Mouse (Mus musculus) urinary bladder, postnatal 14 days (tissue): ENCODE data around the gene Bysl.
"Not testable (repeated sequence)": the region's sequence is repeated elsewhere in the genome, so short reads cannot be mapped to it uniquely, and the experiment has no call there.

Source experiments
- DNase-seq: peaks from one replicate; pipeline ENCODE4 v3.0.0; 2021; ENCODE audit warnings: low spot score

Bysl gene

DNA sequence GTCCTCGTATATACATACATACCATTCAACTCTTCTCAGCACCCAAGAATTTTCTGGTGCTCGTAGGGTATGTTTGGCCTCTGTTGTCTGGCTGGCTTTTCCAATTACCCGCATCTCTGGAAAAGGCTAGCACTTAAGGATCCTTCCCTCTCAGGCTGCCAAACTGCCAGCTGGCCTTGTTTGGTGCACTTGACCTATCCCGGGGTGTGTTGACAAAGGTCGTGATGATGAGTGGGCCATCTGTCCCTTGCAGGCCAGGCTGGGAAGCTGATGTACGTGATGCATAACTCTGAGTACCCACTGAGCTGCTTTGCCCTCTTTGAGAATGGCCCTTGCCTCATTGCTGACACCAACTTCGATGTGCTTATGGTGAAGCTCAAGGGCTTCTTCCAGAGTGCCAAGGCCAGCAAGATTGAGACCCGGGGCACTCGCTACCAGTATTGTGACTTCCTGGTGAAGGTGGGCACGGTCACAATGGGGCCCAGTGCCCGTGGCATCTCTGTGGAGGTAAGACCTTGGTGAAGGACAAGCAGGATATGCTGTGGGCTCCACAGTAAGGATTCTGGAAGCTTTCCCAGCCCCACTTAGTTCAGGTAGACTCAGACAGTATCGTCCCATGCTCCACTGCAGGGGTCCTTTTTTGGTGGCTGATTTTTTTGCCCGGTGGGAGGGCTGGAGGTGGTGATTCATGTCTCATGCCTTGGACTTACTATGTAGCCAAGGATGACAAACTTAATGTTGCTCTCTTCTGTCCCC, 7.4 kb upstream of the Bysl start:
- no peak for DNase-seq

- DNase-seq: no peak
Observed at GRCm38 (mm10) chr17:47617605-47618307, 6.5 kb upstream of the Bysl start.

DNA sequence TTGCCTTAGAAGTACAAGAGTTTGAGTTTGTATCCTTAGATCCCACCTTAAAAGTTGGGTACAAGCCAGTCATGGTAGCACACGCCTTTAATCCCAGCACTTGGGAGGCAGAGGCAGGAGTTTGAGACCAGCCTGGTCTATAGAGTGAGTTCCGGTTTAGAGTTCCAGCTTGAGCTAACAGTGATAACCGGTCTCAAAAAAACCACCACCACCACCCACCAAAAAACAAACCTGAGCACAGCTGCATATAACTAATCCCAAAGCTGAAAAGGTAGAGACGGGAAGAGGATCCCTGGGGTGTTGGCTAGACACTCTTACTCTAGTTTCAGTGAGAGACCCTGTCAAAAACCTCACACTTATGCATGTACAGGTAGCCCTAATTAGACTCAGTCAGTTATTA, 5.4 kb upstream of the Bysl start:
- DNase-seq: no peak

GRCm38 (mm10) chr17:47616119-47616518, 4.8 kb upstream of the Bysl start:
- DNase-seq: no peak

DNA sequence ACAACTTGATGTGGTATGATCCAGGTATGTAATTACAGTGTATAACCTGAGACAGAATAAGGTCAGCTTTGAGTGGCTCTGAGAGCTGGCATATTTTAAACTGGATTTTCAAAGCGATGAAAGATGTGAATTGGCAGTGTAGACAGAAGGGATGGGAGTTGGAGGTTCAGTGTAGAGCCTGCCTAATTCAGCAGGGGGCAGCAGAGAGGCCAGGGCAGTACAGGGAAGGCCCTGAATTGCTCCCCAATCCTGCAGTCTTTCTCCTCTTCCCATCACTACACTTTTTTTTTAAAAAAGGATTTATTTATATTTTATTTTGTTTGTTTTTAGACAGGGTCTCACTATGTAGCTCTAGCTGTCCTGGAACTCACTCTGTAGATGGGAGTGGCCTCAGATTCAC, 2.7 kb upstream of the Bysl start:
- DNase-seq: peak; percentile 56

- no peak for DNase-seq
Observed at GRCm38 (mm10) chr17:47611661-47611982, 330 bp upstream of the Bysl start.

DNA sequence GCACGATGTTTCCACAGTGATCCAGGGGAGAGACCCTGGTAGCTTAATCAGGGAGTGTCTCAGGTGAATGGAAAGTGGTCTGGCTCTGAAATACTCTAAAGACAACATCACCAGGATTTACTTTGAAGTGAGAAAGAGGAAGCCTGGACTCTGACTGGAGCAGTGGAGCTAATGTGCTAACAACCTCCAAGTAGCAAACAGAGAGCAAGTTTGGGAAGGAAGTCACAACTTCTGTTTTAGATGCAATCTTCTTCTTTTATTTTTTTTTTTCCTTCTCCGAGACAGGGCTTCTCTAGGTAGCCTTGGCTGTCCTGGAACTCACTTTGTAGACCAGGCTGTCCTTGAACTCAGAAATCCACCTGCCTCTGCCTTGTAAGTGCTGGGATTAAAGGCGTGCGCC, 2.1 kb downstream of the Bysl start:
- DNase-seq: no peak

DNA sequence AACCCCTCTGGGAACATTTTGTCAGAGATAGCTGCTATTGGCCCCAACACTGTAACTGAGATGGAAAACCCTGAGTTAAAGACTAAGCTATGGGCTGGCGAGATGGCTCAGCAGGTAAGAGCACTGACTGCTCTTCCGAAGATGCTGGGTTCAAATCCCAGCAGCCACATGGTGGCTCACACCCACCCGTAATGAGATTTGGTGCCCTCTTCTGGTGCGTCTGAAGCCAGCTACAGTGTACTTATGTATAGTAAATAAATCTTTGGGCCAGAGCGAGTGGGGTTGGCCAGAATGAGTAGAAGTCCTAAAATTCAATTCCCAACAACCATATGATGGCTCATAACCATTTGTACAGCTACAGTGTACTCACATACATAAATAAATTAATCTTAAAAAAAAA, 5.1 kb downstream of the Bysl start:
- DNase-seq: no peak

DNA sequence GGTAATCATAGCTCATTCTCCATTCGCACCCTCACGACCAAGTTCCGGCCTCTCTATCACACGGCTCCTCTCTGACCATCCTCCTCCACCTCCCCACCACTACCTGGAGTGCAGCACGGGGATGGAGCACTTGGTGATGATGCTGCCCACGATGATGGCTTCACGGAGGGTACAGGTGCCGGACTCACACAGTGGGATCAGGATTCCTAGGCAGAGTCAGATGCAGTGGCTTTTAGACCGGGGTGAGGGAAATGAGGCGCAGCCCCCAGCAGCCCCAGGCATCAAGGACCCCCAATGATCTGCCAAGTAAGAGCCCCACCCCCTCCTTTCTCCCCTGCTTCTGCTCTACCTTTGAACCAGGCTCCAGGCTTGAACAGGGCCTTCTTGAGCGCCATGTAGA, 9.0 kb downstream of the Bysl start:
- no peak for DNase-seq

GRCm38 (mm10) chr17:47601389-47601755, 9.9 kb downstream of the Bysl start:
- DNase-seq: no peak

- DNase-seq: no peak
Observed at GRCm38 (mm10) chr17:47600601-47601388, 10.5 kb downstream of the Bysl start.

DNA sequence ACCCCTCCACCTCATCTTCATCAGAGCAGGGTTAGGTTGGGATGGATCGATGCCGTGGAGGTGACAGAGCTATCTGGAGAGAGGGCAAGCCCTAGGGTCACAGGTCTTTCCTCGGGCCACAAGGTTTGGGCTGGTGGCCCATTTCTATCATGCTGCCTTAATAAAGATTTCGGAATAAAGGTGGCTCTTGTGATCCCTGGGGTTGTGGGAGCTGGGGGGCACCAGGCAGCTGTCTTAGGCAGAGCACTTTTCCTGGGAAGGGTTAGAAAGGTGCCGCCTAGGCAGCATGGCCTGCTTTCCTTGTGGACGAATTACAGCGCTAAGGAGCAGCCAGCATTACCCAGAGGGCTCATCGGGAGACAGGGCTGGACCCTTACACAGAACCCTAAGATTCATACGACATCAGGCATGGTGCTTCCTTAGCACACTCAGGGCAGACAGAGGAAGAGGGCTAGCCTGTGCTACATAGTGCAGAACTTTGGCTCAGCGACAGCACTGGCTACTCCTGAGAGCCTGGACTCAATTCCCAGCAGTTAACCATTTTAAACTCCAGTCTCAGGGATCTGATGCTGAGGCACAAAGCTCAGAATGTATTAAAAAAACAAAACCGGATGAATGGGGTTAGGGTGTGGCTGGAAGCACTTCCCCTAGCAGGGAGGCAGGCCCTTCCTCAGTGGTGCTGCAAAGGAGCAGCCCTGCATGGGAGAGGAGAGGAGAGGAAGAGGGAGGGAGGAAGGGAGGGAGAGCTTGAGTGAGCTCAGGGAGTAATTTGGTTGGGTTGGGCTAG, 11.6 kb downstream of the Bysl start:
- DNase-seq: no peak

- not testable (repeated sequence) for DNase-seq
Observed at GRCm38 (mm10) chr17:47598580-47599304, 12.6 kb downstream of the Bysl start.

DNA sequence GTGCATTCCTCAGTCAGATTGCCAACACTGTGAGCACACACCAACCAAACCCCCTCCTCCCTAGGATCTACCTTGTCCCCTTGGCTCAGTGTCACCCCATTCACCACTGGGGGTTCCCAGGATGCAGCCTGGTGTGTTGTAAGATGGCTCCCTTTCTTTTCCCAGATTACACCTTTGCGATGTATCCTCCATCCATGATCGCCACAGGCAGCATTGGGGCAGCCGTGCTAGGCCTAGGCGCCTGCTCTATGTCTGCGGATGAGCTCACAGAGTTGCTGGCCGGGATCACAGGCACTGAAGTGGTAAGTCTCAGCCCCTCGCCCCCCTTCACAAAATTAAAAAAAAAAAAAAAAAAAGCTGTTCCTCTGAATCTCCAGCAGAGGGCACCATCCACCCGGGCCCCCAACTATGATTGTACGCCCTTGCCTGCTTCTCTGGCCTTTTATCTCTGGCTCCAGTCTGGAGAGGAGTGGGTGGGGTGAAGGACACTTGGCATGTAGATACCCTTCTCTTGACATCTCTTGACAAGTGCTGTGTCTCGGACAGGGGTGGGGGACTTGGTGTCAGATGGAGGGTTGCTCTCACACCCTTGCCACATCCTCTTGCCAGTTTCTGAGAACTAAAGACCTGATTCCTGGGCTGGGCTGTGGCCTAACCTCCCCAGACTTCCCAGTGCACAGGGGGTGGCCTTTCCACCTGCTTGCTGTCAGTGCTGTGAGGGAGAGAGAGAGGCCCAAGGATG, 13.3 kb downstream of the Bysl start:
- no peak for DNase-seq

DNA sequence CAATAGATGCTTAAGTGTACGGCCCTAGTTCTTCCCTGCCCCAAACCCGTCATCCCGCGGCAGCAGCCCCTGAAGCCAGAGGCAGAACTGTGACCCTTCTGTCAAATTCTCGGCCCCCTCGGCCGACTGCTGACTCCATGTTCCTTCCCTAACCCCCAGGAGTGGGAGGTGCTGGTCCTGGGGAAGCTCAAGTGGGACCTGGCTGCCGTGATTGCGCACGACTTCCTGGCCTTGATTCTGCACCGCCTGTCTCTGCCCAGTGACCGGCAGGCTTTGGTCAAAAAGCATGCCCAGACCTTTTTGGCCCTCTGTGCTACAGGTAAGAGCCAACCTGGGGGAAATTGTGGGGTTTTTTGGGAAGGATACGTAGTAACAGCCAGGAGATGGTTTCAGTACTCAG, 14.0 kb downstream of the Bysl start:
- no peak for DNase-seq

DNA sequence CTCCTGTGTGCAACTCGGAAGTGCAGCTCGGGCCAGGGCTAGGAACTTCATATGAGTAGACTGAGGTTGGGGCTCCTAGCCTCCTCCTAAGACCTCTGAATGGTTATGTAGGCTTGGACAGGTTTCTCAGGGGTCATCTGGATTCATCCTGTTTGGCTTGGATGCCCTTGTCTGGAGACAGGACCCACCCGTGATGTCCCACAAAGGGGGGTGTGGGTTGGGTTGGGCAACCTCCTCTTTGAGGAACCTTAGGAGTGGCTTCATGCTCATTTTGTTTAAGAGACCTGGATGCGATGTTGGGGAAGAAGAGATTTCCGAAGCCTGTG, 14.5 kb downstream of the Bysl start:
- no peak for DNase-seq

- DNase-seq: no peak
Observed at GRCm38 (mm10) chr17:47596162-47596838, 15.0 kb downstream of the Bysl start.

DNA sequence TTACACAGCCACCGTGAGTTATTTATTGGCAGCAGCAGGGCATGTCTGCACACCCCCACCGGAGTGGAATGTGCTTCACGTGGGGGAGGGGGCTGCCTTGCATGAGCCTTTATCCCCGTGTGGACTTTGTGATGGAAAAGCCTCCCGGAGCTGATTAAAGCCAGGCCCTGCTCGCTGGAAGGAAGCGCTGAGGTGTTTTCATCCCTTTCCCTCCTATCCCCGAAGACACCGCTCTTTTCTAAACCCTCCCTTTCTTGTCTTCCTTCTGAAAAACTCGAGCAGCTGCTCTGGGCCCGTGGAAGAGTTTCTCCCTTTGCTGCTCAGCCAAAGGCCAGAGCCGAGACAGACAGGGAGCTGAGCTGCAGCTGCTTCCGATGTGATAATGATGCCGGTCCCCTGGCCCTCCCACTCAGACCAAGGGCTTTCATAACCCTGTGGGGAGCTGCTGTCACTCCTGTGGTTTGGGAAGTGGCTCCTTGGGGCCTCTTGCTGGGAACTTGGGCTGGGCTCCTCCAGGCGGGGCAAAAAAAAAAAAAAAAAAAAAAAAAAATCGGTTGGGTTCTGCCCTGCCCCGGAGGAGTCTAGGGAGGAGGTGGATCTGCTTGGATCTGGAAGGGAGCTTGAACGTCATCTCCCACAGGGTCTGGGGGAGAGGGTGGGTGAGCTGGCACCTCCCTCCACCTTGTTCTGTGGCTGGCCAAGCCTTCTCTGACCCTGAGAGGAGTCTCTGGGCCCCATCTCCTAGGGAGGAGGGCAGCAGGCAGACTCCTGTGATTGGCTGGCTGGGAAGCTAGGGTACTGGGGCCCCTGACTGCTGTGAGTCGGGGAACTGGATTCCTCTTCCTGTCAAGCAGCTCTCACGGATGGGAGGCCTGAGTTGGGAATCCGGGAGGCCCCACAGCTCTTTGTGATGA, 15.8 kb downstream of the Bysl start:
- DNase-seq: peak; percentile 56

GRCm38 (mm10) chr17:47594969-47595247, 16.4 kb downstream of the Bysl start:
- no peak for DNase-seq
